Mouse (Mus musculus) B cell, adult 2 months (primary cell): ENCODE results near the gene Gm826.

Experiments
- DNase-seq, 2 experiments: peaks; one replicate each; pipeline ENCODE4 v3.0.0; 2022

The Gm826 gene

GRCm38 (mm10) chr2:160334111-160334661 lies at the start of gene Gm826:
TSS of gene Gm826 (minus strand) at chr2:160334162.
- no peak for DNase-seq

GRCm38 (mm10) chr2:160383418-160383817 lies 49.5 kb upstream of the Gm826 start:
- no peak for DNase-seq

GRCm38 (mm10) chr2:160378271-160378670 lies 44.3 kb upstream of the Gm826 start:
- peak; percentile 39 to 54 for DNase-seq

- DNase-seq, result no peak
Observed at GRCm38 (mm10) chr2:160376236-160376635, 42.3 kb upstream of the Gm826 start.

- DNase-seq, result no peak
Observed at GRCm38 (mm10) chr2:160369653-160370420, 35.9 kb upstream of the Gm826 start.

- DNase-seq, result no peak
Observed at GRCm38 (mm10) chr2:160368422-160369357, 34.7 kb upstream of the Gm826 start.

- peak; percentile 27 to 37 for DNase-seq
Observed at GRCm38 (mm10) chr2:160367448-160368208, 33.7 kb upstream of the Gm826 start.

- no peak for DNase-seq
Observed at GRCm38 (mm10) chr2:160366980-160367338, 33.0 kb upstream of the Gm826 start, which contains the start of gene Mafb. TSS of gene Mafb (minus strand) at chr2:160367065.

GRCm38 (mm10) chr2:160366111-160366979 lies 32.4 kb upstream of the Gm826 start:
- DNase-seq, result no peak

GRCm38 (mm10) chr2:160365107-160365911 lies 31.3 kb upstream of the Gm826 start:
- DNase-seq, result no peak

- DNase-seq, result no peak
Observed at GRCm38 (mm10) chr2:160364666-160365065, 30.7 kb upstream of the Gm826 start.

- no peak for DNase-seq
Observed at GRCm38 (mm10) chr2:160364128-160364650, 30.2 kb upstream of the Gm826 start.

GRCm38 (mm10) chr2:160363201-160363600 lies 29.2 kb upstream of the Gm826 start:
- DNase-seq, result no peak

GRCm38 (mm10) chr2:160361442-160362121 lies 27.6 kb upstream of the Gm826 start:
- DNase-seq, result no peak

GRCm38 (mm10) chr2:160360234-160360874 lies 26.4 kb upstream of the Gm826 start:
- no peak for DNase-seq

- no peak for DNase-seq
Observed at GRCm38 (mm10) chr2:160358896-160359295, 24.9 kb upstream of the Gm826 start.

- DNase-seq, result no peak
Observed at GRCm38 (mm10) chr2:160357442-160357841, 23.5 kb upstream of the Gm826 start.

- no peak for DNase-seq
Observed at GRCm38 (mm10) chr2:160356132-160356531, 22.2 kb upstream of the Gm826 start.

- no peak for DNase-seq
Observed at GRCm38 (mm10) chr2:160354319-160354718, 20.4 kb upstream of the Gm826 start.
